Mouse (Mus musculus) MEL (cell line): ENCODE measurements at regions not wholly inside any gene's neighbourhood (a gene's known extent, or its start where the extent isn't known, plus 50 kb on each side); places are given as distances from the start of the nearest gene placed in this dataset.

Experiments used
- DNase-seq: peaks from one replicate; pipeline ENCODE4 v3.0.0; 2011; ENCODE audit warnings: low read depth, low spot score
- H3K27ac ChIP-seq: 2 replicates; pipeline ENCODE4 v1.5.1; 2012; ENCODE audit warnings: low read depth, mild to moderate bottlenecking, control low read depth, low read length, moderate library complexity; ENCODE audit not compliant: control insufficient read depth
- H3K27me3 ChIP-seq, 2 experiments: fragments of 150-350 bp in 1 of 2; sonication (generic) in 1 of 2; 2 replicates each; pipeline ENCODE4 v1.6.1; 2012; ENCODE audit warnings: low read length in 2 of 2, mild to moderate bottlenecking in 2 of 2, improper control_type of control experiment in 1 of 2, moderate library complexity in 1 of 2; ENCODE audit not compliant: insufficient read depth in 2 of 2, control insufficient read depth in 1 of 2
- H3K36me3 ChIP-seq, 2 experiments: 2 replicates each; pipeline ENCODE4 v1.6.1; 2012 to 2014; ENCODE audit warnings: low read length in 2 of 2, improper control_type of control experiment in 1 of 2, inconsistent platforms in 1 of 2, mild to moderate bottlenecking in 1 of 2; ENCODE audit not compliant: insufficient read depth in 2 of 2, control insufficient read depth in 1 of 2
- H3K4me1 ChIP-seq, 2 experiments: fragments of 150-350 bp in 1 of 2; sonication (generic) in 1 of 2; 2 replicates each; pipeline ENCODE4 v1.6.1; 2012; ENCODE audit warnings: low read length in 2 of 2, improper control_type of control experiment in 1 of 2, mild to moderate bottlenecking in 1 of 2; ENCODE audit not compliant: insufficient read depth in 2 of 2, control insufficient read depth in 1 of 2
- H3K4me3 ChIP-seq, 2 experiments: fragments of 150-350 bp in 1 of 2; sonication (generic) in 1 of 2; 2 replicates each; pipeline ENCODE4 v1.5.1; 2012; ENCODE audit warnings: low read depth in 2 of 2, low read length in 2 of 2, mild to moderate bottlenecking in 2 of 2, moderate library complexity in 2 of 2, control low read depth in 1 of 2, improper control_type of control experiment in 1 of 2; ENCODE audit not compliant: control insufficient read depth in 1 of 2, insufficient read depth in 1 of 2
- H3K79me2 ChIP-seq: 2 replicates; pipeline ENCODE4 v1.6.1; 2012; ENCODE audit warnings: mild to moderate bottlenecking, low read length, moderate library complexity; ENCODE audit not compliant: control insufficient read depth, poor library complexity, insufficient read depth
- H3K9ac ChIP-seq: 2 replicates; pipeline ENCODE4 v1.6.1; 2012; ENCODE audit warnings: low read depth, mild to moderate bottlenecking, control low read depth, low read length, moderate library complexity; ENCODE audit not compliant: control insufficient read depth, poor library complexity, severe bottlenecking
- H3K9me3 ChIP-seq: fragments of 150-350 bp; sonication (generic); replicated peaks from 2 replicates; pipeline ENCODE4 v1.6.1; 2012; ENCODE audit warnings: mild to moderate bottlenecking, low read length, improper control_type of control experiment, moderate library complexity; ENCODE audit not compliant: insufficient read depth
- CTCF ChIP-seq, 3 experiments: IDR thresholded peaks in 2 of 3; conservative IDR thresholded peaks in 1 of 3; 2 replicates each; pipeline ENCODE4 v1.5.1; 2011 to 2012; ENCODE audit warnings: low read length in 3 of 3, low read depth in 2 of 3, mild to moderate bottlenecking in 2 of 3, improper control_type of control experiment in 1 of 3, inconsistent platforms in 1 of 3, mixed read lengths in 1 of 3, moderate library complexity in 1 of 3; ENCODE audit not compliant: control insufficient read depth in 1 of 3, insufficient read depth in 1 of 3, poor library complexity in 1 of 3, severe bottlenecking in 1 of 3
- E2F4 ChIP-seq: IDR thresholded peaks from 2 replicates; pipeline ENCODE4 v1.6.1; 2011; ENCODE audit warnings: low read depth, low read length, improper control_type of control experiment, borderline replicate concordance
- GATA1 ChIP-seq: IDR thresholded peaks from 2 replicates; pipeline ENCODE4 v1.6.1; 2011; ENCODE audit warnings: low read depth, low read length, improper control_type of control experiment
- MAFK ChIP-seq: IDR thresholded peaks from 2 replicates; pipeline ENCODE4 v1.6.1; 2011; ENCODE audit warnings: low read depth, mild to moderate bottlenecking, low read length, improper control_type of control experiment, borderline replicate concordance
- MAX ChIP-seq: IDR thresholded peaks from 2 replicates; pipeline ENCODE4 v1.6.1; 2011; ENCODE audit warnings: low read length, improper control_type of control experiment
- MAZ ChIP-seq: IDR thresholded peaks from 2 replicates; pipeline ENCODE4 v1.6.1; 2012; ENCODE audit warnings: low read depth, mild to moderate bottlenecking, inconsistent platforms, low read length, improper control_type of control experiment
- MXI1 ChIP-seq: IDR thresholded peaks from 2 replicates; pipeline ENCODE4 v1.6.1; 2011; ENCODE audit warnings: mild to moderate bottlenecking, low read depth, low read length, improper control_type of control experiment
- MYB ChIP-seq: IDR thresholded peaks from 2 replicates; pipeline ENCODE4 v1.6.1; 2011; ENCODE audit warnings: mild to moderate bottlenecking, low read depth, low read length, improper control_type of control experiment
- MYC ChIP-seq: IDR thresholded peaks from 2 replicates; pipeline ENCODE4 v1.6.1; 2011; ENCODE audit warnings: low read depth, mild to moderate bottlenecking, low read length, improper control_type of control experiment, moderate library complexity
- NELFE ChIP-seq: IDR thresholded peaks from 2 replicates; pipeline ENCODE4 v1.6.1; 2011; ENCODE audit warnings: low read depth, low read length, improper control_type of control experiment
- NRF1 ChIP-seq: IDR thresholded peaks from 2 replicates; pipeline ENCODE4 v1.6.1; 2014; ENCODE audit warnings: low read depth, mild to moderate bottlenecking, inconsistent platforms, low read length, improper control_type of control experiment, moderate library complexity; ENCODE audit not compliant: poor library complexity, insufficient read depth, severe bottlenecking
- POLR2A ChIP-seq, 2 experiments: IDR thresholded peaks; 2 replicates each; pipeline ENCODE4 v1.6.1; 2011 to 2012; ENCODE audit warnings: low read length in 2 of 2, mild to moderate bottlenecking in 2 of 2, control low read depth in 1 of 2, improper control_type of control experiment in 1 of 2, low read depth in 1 of 2, moderate library complexity in 1 of 2; ENCODE audit not compliant: control insufficient read depth in 1 of 2, insufficient read depth in 1 of 2, poor library complexity in 1 of 2
- POLR2AphosphoS2 ChIP-seq: IDR thresholded peaks from 2 replicates; pipeline ENCODE4 v1.6.1; 2011; ENCODE audit warnings: low read length, improper control_type of control experiment
- POLR2AphosphoS5 ChIP-seq: IDR thresholded peaks from 2 replicates; pipeline ENCODE4 v1.6.1; 2012; ENCODE audit warnings: low read depth, borderline replicate concordance, mild to moderate bottlenecking, inconsistent platforms, low read length, moderate library complexity, mixed read lengths
- RAD21 ChIP-seq: IDR thresholded peaks from 2 replicates; pipeline ENCODE4 v1.6.1; 2011; ENCODE audit warnings: mild to moderate bottlenecking, low read depth, low read length, improper control_type of control experiment
- RCOR1 ChIP-seq: IDR thresholded peaks from 2 replicates; pipeline ENCODE4 v1.6.1; 2012; ENCODE audit warnings: low read depth, mild to moderate bottlenecking, inconsistent platforms, low read length, improper control_type of control experiment
- TAL1 ChIP-seq: IDR thresholded peaks from 2 replicates; pipeline ENCODE4 v1.6.1; 2012; ENCODE audit warnings: mild to moderate bottlenecking, inconsistent platforms, low read length, moderate library complexity, mixed read lengths
- TCF12 ChIP-seq: IDR thresholded peaks from 2 replicates; pipeline ENCODE4 v1.6.1; 2014; ENCODE audit warnings: low read depth, mild to moderate bottlenecking, inconsistent platforms, low read length, improper control_type of control experiment, moderate library complexity
- UBTF ChIP-seq: IDR thresholded peaks from 2 replicates; pipeline ENCODE4 v1.6.1; 2012; ENCODE audit warnings: low read depth, mild to moderate bottlenecking, inconsistent platforms, low read length, improper control_type of control experiment, moderate library complexity, borderline replicate concordance; ENCODE audit not compliant: insufficient read depth
- USF1 ChIP-seq: IDR thresholded peaks from 2 replicates; pipeline ENCODE4 v1.6.1; 2014; ENCODE audit warnings: low read depth, mild to moderate bottlenecking, inconsistent platforms, low read length, improper control_type of control experiment, moderate library complexity
- USF2 ChIP-seq, 2 experiments: IDR thresholded peaks; 2 replicates each; pipeline ENCODE4 v1.6.1; 2011 to 2012; ENCODE audit warnings: improper control_type of control experiment in 2 of 2, low read length in 2 of 2, borderline replicate concordance in 1 of 2, inconsistent platforms in 1 of 2, low read depth in 1 of 2, mild to moderate bottlenecking in 1 of 2; ENCODE audit not compliant: insufficient read depth in 1 of 2
- ZC3H11A ChIP-seq: IDR thresholded peaks from 2 replicates; pipeline ENCODE4 v1.6.1; 2012; ENCODE audit warnings: low read depth, mild to moderate bottlenecking, inconsistent platforms, low read length, improper control_type of control experiment
- ZMIZ1 ChIP-seq: IDR thresholded peaks from 2 replicates; pipeline ENCODE4 v1.6.1; 2012; ENCODE audit warnings: low read depth, mild to moderate bottlenecking, inconsistent platforms, low read length, improper control_type of control experiment, moderate library complexity
- ZNF384 ChIP-seq: IDR thresholded peaks from 2 replicates; pipeline ENCODE4 v1.6.1; 2012; ENCODE audit warnings: low read depth, mild to moderate bottlenecking, inconsistent platforms, low read length, improper control_type of control experiment

GRCm38 (mm10) chr12:99042918-99043862, 122.8 kb downstream of the Ttc8 start:
- Histone ChIP-seq H3K27ac (no peak overlapping the region), H3K79me2 (no peaks in the 10 kb centered on the region), H3K27me3 (no peaks in the 10 kb centered on the region), H3K4me1 (no peaks in the 10 kb centered on the region), H3K9me3 (no peaks in the 10 kb centered on the region), H3K36me3 (no peaks in the 10 kb centered on the region), H3K9ac (no peak overlapping the region), H3K4me3 (no peak overlapping the region)
- TF ChIP-seq UBTF (no peak), ZMIZ1 (no peak), TCF12 (no peak), USF2 (IDR thresholded peaks at IDR 0.05; ENCODE audit: borderline replicate concordance in 1 of 2, insufficient read depth in 1 of 2, low read depth in 1 of 2, low read length in 2 of 2) (no peak), GATA1 (no peak), MAX (no peak), USF1 (no peak), POLR2AphosphoS2 (no peak), TAL1 (no peak), ZNF384 (no peak), MYC (no peak), MAZ (no peak), NELFE (no peak), RAD21 (no peak), ZC3H11A (no peak), RCOR1 (no peak), NRF1 (no peak)
- DNase-seq: no peak

GRCm38 (mm10) chr12:99044477-99044876, 124.1 kb downstream of the Ttc8 start:
- H3K27me3 ChIP-seq: no peaks in the 10 kb centered on the region
- no peak overlapping the region for H3K27ac ChIP-seq
- TF ChIP-seq POLR2A (IDR thresholded peaks at IDR 0.05; ENCODE audit: control insufficient read depth in 1 of 2, insufficient read depth in 1 of 2, low read depth in 1 of 2, low read length in 2 of 2, poor library complexity in 1 of 2) (no peak), ZC3H11A (no peak), ZMIZ1 (no peak), NRF1 (no peak), MYB (no peak), POLR2AphosphoS5 (no peak), CTCF (IDR thresholded peaks at IDR 0.05 in 2 of 3, conservative IDR thresholded peaks at IDR 0.05 in 1 of 3; ENCODE audit: control insufficient read depth in 1 of 3, insufficient read depth in 1 of 3, low read depth in 2 of 3, low read length in 3 of 3, poor library complexity in 1 of 3, severe bottlenecking in 1 of 3) (no peak), MAZ (no peak), MAFK (no peak), POLR2AphosphoS2 (no peak), NELFE (no peak), MXI1 (no peak), USF2 (IDR thresholded peaks at IDR 0.05; ENCODE audit: borderline replicate concordance in 1 of 2, insufficient read depth in 1 of 2, low read depth in 1 of 2, low read length in 2 of 2) (no peak), RCOR1 (no peak), E2F4 (no peak), RAD21 (no peak)
- H3K4me1 ChIP-seq: no peaks in the 10 kb centered on the region
- DNase-seq: no peak
- H3K36me3 ChIP-seq: no peaks in the 10 kb centered on the region
- H3K9me3 ChIP-seq: no peaks in the 10 kb centered on the region
- H3K4me3 ChIP-seq: no peak overlapping the region
- H3K79me2 ChIP-seq: no peaks in the 10 kb centered on the region
- no peak overlapping the region for H3K9ac ChIP-seq
